In the genomic region with DNA sequence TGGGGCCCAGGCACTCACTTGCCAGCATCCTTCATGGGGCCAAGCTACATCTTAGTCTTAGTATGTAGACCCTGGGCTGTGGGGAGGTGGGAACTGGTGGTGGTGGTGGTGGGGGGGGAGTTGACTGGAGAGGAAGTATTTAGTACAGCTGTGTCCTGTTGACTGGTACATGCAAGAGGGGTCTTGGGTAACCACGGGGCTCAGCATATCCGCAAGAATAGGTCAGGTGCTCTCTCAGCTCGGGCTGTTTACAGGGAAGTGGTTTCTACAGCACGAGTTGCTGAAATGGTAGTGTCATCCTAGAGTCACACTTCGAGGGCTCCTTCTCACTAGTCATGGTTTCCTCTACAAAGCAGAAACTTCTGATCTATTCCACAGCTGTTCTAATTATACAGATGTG, we compare ENCODE assay signal across 15 mouse cellular contexts. TPM values are rescaled to one million over a fixed set of nuclear protein-coding genes. Genes with fewer than 3 reads are reported as not detected.
DNase-seq lines count a peak whose midpoint lies in the region; ATAC-seq and TF ChIP-seq lines count a peak whose summit lies in the region.
"Had no signal": no experiment of that assay in that cellular context is flagged by ENCODE, and none has a peak within 500 bp of the region (broad histone marks: within the 10 kb centered on the region; RNA-seq: fewer than 3 reads in every experiment).

No protein-coding gene starts in this region.

- 6% methylated on average over 5 of the region's 5 CpGs for WGBS in liver, embryonic 15.5 days (ENCODE audit: insufficient replicate concordance)

- peak overlapping the region; percentile 23; the same call in 1 of the 2 replicates for H3K4me2 ChIP-seq in liver, embryonic 15.5 days
- H3K4me2 ChIP-seq: heart, embryonic 15.5 days; midbrain, embryonic 15.5 days had no signal

- no peaks in the 10 kb centered on the region for H3K27me3 ChIP-seq in liver, embryonic 15.5 days
- H3K27me3 ChIP-seq: heart, embryonic 15.5 days; midbrain, embryonic 15.5 days had no signal

- TF ChIP-seq CTCF in layer of hippocampus, adult 2 months (conservative IDR thresholded peaks at IDR 0.05), result no peak

- no peaks in the 10 kb centered on the region for H3K36me3 ChIP-seq in liver, embryonic 15.5 days (replicated peaks)
- H3K36me3 ChIP-seq: heart, embryonic 15.5 days; midbrain, embryonic 15.5 days had no signal

- H3K9ac ChIP-seq in liver, embryonic 15.5 days, result no peak overlapping the region
- H3K9ac ChIP-seq: heart, embryonic 15.5 days; midbrain, embryonic 15.5 days had no signal

- no peaks in the 10 kb centered on the region for H3K4me1 ChIP-seq in liver, embryonic 15.5 days (replicated peaks)
- H3K4me1 ChIP-seq: midbrain, embryonic 15.5 days had no signal

- no peak overlapping the region for H3K4me3 ChIP-seq in liver, embryonic 15.5 days (replicated peaks)
- no peak overlapping the region for H3K4me3 ChIP-seq in layer of hippocampus, adult 2 months
- H3K4me3 ChIP-seq: heart, embryonic 15.5 days; midbrain, embryonic 15.5 days had no signal

- peak overlapping the region; percentile 29; the same call in 1 of the 2 replicates for H3K27ac ChIP-seq in liver, embryonic 15.5 days (replicated peaks)
- H3K27ac ChIP-seq in layer of hippocampus, adult 2 months, result no peak overlapping the region
- H3K27ac ChIP-seq: heart, embryonic 15.5 days; midbrain, embryonic 15.5 days had no signal

- peak; percentile 42 for ATAC-seq in liver, embryonic 15.5 days (ENCODE audit: insufficient read depth)
- ATAC-seq: midbrain, embryonic 15.5 days had no signal

- peak; percentile 43 for DNase-seq in layer of hippocampus, adult 11-12 months (ENCODE audit: low spot score)
- no peak for DNase-seq in layer of hippocampus, postnatal 36 days
- peak; percentile 88 to 89 for DNase-seq in natural killer cell, adult 2 months (ENCODE audit: low spot score in 2 of 2)
- DNase-seq in thymus, postnatal 25 days, result peak; percentile 62
- DNase-seq in layer of hippocampus, adult 2 months (ENCODE audit: low spot score in 2 of 2), result no peak
- DNase-seq in retina, postnatal 1 day, result no peak
- no peak for DNase-seq in cerebellum, adult 11-12 months
- DNase-seq: cerebellum, adult 18-20 months; left cerebral cortex, postnatal 4 days; right cerebral cortex, adult 18-20 months had no signal

- H3K9me3 ChIP-seq in liver, embryonic 15.5 days (replicated peaks), result no peaks in the 10 kb centered on the region
- H3K9me3 ChIP-seq: heart, embryonic 15.5 days; midbrain, embryonic 15.5 days had no signal

RNA-seq across cellular contexts. Expression of a gene that starts 5.3 kb away (rescaled TPM):
- total RNA-seq in layer of hippocampus, postnatal 36 days (2021), result not detected
- not detected in 2 replicates for polyA plus RNA-seq in liver, embryonic 15.5 days (2015; fragmentation: Nextera tagmentation; extraction: Ambion mirVana)
- not detected for total RNA-seq in layer of hippocampus, adult 2 months (2021)
- total RNA-seq: left cerebral cortex, postnatal 4 days had no signal
- polyA plus RNA-seq: C2C12; heart, embryonic 15.5 days; kidney, adult 2 months; midbrain, embryonic 15.5 days had no signal

RNA-seq across cellular contexts. Expression of a gene that starts 9.0 kb away (rescaled TPM):
- total RNA-seq in layer of hippocampus, postnatal 36 days (2021), result not detected
- 0.83 and 1.2 TPM in 2 replicates for polyA plus RNA-seq in liver, embryonic 15.5 days (2015; fragmentation: Nextera tagmentation; extraction: Ambion mirVana)
- total RNA-seq in layer of hippocampus, adult 2 months (2021), result not detected
- polyA plus RNA-seq: C2C12 had no signal

RNA-seq across cellular contexts. Expression of a gene that starts 22.2 kb away (rescaled TPM):
- total RNA-seq in layer of hippocampus, postnatal 36 days (2021), result not detected
- 0.32 and 0.37 TPM in 2 replicates for polyA plus RNA-seq in liver, embryonic 15.5 days (2015; fragmentation: Nextera tagmentation; extraction: Ambion mirVana)
- total RNA-seq in layer of hippocampus, adult 2 months (2021), result not detected
- total RNA-seq: left cerebral cortex, postnatal 4 days had no signal
- polyA plus RNA-seq: C2C12; midbrain, embryonic 15.5 days had no signal

RNA-seq across cellular contexts. Expression of a gene that starts 47.3 kb away (rescaled TPM):
- total RNA-seq in layer of hippocampus, postnatal 36 days (2021), result 1 to 10 TPM in 1 of 2 experiments, under 1 TPM in 1; 0.82 to 2.0 TPM
- 15.6 and 16.8 TPM in 2 replicates for polyA plus RNA-seq in liver, embryonic 15.5 days (2015; fragmentation: Nextera tagmentation; extraction: Ambion mirVana)
- 1 to 10 TPM; 1.1 to 1.4 TPM for total RNA-seq in layer of hippocampus, adult 2 months (2021)
- polyA plus RNA-seq: C2C12 had no signal

Comparison
In these comparisons a context has a peak if more than half of its experiments do, and no peak if none do; other contexts are left out.
1. DNase-seq: peak in layer of hippocampus, adult 11-12 months (single experiment), natural killer cell, adult 2 months (2 of 2) and thymus, postnatal 25 days (single experiment); none in layer of hippocampus, postnatal 36 days (0 of 2), layer of hippocampus, adult 2 months (0 of 2), retina, postnatal 1 day (single experiment) and cerebellum, adult 11-12 months (single experiment).